Mouse (Mus musculus): ENCODE data around the gene Itprid2.
"Not testable (repeated sequence)": the region's sequence is repeated elsewhere in the genome, so short reads cannot be mapped to it uniquely, and the experiment has no call there.

The Itprid2 gene

GRCm38 (mm10) chr2:79634528-79635400 is at the start of gene Itprid2:
Gene Itprid2, plus strand, starts transcription at chr2:79635352.
- DNase-seq (ENCODE audit: low spot score in 2 of 2): peak; percentile 98 to 99

- no peak for DNase-seq (ENCODE audit: low spot score in 2 of 2)
These were observed 39.0 kb upstream of the Itprid2 start for GRCm38 (mm10) chr2:79596177-79596576.

DNA sequence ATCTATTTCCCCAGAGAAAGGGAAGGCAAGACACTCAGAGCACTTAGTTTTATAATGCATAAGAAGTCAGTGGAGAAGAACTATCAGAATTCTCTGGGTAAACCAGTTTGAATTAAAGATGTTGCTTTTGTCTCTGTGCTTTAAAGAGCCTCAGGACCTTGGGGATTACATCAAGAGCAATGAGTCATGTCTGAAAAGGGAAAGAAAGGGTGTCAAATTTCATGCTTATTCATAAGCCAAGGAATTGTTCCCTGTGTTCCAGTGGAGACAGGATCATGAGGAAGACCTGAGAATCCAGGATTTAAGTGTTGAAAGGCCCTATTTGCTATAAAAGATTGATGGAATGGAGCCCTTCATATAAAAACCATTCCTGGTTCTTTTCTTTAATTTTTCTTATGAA is 38.1 kb upstream of the Itprid2 start:
- no peak for DNase-seq (ENCODE audit: low spot score in 2 of 2)

DNA sequence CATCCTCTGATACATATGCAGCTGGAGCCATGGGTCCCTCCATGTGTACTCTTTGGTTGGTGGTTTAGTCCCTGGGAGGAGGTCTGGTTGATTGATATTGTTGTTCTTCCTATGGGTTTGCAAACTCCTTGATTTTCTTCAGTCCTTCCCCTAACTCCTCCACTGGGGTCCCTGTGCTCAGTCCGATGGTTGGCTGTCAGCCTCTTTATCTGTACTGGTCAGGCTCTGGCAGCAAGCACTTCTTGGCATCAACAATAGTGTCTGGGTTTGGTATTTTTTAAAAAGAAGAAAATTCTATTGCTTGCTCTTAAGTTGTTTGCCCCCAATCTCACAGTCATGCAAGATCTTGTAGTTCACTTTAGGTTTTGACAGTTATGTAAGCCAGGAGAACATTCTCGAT is 34.0 kb upstream of the Itprid2 start:
- DNase-seq (ENCODE audit: low spot score in 2 of 2): not testable (repeated sequence)

- no peak for DNase-seq (ENCODE audit: low spot score in 2 of 2)
These were observed 33.4 kb upstream of the Itprid2 start for GRCm38 (mm10) chr2:79601691-79602116.

DNA sequence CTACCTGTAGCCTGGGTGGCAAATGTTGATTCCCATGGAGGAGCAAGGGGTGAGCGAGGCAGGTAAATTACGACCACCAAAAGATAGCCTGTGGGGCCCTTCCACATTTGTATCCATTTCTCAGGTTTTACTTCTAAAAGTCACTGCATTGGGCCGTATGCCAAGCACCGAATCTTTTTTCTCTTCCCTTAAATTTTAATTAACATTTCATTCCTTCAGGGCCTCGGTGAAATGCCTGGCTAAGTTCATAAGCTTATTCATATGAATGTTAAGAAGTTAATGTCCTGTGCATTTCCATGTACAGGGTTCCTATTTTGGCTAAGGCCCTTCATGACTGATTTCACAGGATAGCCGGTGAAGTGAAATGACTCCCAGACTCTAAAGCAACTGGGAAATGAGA is 32.8 kb upstream of the Itprid2 start:
- DNase-seq (ENCODE audit: low spot score in 2 of 2): no peak

GRCm38 (mm10) chr2:79603363-79603762 is 31.8 kb upstream of the Itprid2 start:
- no peak for DNase-seq (ENCODE audit: low spot score in 2 of 2)

GRCm38 (mm10) chr2:79606033-79606432 is 29.1 kb upstream of the Itprid2 start:
- no peak for DNase-seq (ENCODE audit: low spot score in 2 of 2)

DNA sequence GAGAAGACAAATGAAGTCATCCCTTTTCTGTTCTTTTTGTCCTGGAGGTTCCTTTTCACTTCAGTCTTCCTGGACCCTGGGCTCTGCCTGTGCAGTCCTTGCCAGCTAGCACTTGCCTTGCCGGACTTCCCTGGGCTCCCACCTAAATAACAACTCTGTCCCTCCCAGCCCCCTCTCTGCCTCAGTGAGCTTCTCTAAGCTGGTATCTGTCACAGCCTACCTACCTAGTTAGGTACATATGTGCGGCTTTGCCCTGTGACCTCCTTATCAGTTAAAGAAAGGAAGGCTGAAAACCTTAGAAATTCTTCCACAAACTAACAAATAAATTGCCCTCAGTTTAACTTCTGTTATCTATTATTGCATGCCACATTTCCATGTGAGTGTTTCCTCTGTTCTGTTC is 28.0 kb upstream of the Itprid2 start:
- DNase-seq (ENCODE audit: low spot score in 2 of 2): no peak

- no peak for DNase-seq (ENCODE audit: low spot score in 2 of 2)
These were observed 26.7 kb upstream of the Itprid2 start for GRCm38 (mm10) chr2:79608301-79609074.

DNA sequence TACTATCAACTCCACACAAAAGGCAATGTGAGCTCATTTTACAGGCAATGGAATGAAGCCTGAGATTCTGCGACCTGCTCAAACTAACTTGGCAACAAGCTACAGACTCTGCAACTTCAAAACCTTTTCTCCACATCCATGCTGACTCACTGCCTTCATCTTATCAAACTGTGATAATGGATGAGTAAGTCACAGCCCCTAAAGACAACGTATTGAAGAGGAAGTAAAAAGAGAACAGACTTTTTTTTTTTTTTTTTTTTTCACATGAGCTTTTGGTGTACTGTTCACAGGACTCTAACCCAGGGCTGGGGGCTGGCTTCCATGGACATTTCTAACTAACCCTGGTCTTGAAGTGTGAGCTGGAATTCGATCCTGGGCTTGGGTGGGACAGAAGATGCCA is 24.3 kb upstream of the Itprid2 start:
- no peak for DNase-seq (ENCODE audit: low spot score in 2 of 2)

DNA sequence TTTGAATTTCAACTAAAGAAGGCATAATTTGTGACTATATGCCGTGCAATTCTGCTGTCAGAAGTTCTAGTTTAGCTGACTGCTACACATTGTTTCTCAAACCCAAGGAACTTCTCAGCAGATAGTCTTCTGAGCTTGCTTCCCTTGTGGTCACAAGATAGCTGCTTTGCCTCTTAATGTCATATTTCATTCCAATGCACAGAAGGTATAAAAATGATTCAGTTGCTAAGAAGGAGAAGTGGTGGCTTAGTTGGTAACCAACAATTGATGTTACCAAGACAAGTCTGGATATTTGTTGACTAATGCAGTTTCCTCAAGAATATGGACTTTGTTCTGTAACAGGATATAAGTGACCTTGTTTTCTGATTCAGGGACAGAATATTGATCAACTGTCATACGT is 17.0 kb upstream of the Itprid2 start:
- DNase-seq (ENCODE audit: low spot score in 2 of 2): no peak

DNA sequence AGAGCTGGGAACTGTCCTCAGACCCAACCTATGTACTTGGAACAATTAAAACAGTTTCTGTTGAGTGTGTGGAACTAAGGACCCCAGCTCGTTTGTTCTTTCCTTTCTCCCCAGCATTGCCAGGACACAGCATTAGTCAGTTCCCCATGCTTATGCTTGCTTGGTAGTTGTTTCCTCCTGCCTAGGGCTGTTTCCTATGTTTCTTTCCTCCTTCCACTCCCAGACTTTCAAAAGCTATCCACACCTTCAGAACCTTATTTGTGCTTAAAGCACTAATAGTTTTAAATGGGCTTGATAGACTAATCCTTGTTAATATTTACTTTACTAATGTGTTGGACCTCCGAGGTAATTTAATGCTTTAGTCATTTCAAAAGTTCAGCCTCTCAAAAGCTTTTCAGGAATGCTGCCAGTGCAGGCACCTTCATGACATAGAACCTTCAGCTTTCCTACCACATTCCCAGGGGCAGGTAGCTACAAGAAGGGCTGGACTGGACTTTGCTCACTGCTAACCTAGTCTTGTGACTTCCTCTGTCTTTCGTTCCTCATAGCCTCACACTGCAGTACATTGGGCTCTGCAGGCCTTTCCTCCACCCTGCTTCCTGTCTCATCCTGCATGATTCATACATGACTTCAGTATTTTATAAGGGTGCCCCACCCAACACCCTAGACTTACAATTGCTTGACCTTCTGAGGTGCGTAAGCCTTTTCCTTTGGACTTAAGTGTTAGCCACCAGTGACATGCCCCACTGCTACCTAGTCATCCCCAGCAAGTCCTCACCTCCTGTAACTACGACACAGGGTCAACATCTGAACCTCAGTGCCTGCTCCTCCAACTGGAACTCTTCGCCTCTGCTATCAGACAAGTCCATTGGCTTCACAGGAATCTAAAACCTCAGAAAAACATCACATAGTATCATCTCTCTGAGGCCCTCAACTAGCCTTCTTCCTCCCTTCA is 16.3 kb upstream of the Itprid2 start:
- no peak for DNase-seq (ENCODE audit: low spot score in 2 of 2)

- DNase-seq (ENCODE audit: low spot score in 2 of 2): no peak
These were observed 11.9 kb upstream of the Itprid2 start for GRCm38 (mm10) chr2:79623256-79623655.

DNA sequence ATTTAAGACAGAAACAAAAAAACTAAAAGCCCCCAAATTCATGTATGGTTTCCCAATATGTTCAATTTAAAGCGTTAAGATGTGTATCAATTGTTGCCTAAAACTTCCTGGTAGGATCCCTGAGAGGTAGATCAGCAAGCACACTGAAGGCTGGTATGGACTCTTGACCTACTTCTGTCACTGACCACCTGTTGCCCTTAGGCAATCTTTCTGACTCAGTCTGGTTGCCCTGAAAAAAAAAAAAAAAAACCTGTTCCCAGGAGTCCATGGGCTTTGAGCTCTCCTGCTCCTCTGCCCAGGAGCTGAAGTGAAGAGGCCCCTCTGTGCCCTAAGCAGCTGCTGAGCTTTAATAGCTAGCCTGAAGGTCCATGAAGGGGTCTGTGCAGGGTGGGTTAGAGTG is 7.5 kb upstream of the Itprid2 start:
- no peak for DNase-seq (ENCODE audit: low spot score in 2 of 2)

GRCm38 (mm10) chr2:79630231-79630630 is 4.9 kb upstream of the Itprid2 start:
- DNase-seq (ENCODE audit: low spot score in 2 of 2): no peak

- DNase-seq (ENCODE audit: low spot score in 2 of 2): peak; percentile 22 to 58
These were observed 507 bp downstream of the Itprid2 start for GRCm38 (mm10) chr2:79635426-79636291.

DNA sequence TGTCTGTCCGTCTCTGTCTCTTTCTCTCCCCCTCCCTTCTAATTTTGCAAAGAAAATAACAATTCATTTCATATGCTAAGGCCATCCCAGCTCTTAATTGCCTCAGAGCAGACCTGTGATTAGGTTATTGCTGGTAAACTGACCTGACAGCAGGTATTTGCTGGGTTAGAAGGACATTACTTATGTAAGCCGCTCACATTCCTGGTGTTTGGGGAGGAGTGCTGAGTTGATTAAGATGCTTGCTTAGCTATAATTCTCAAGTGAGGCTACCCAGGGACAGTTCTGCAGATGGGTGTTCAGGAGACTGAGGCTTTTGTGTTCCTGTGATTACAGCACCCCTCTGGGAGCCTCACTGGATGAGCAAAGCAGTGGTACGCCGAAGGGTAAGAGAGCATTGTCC is 3.8 kb downstream of the Itprid2 start:
- no peak for DNase-seq (ENCODE audit: low spot score in 2 of 2)

- peak; percentile 35 to 63 for DNase-seq (ENCODE audit: low spot score in 2 of 2)
These were observed 11.1 kb downstream of the Itprid2 start for GRCm38 (mm10) chr2:79646237-79646688.

DNA sequence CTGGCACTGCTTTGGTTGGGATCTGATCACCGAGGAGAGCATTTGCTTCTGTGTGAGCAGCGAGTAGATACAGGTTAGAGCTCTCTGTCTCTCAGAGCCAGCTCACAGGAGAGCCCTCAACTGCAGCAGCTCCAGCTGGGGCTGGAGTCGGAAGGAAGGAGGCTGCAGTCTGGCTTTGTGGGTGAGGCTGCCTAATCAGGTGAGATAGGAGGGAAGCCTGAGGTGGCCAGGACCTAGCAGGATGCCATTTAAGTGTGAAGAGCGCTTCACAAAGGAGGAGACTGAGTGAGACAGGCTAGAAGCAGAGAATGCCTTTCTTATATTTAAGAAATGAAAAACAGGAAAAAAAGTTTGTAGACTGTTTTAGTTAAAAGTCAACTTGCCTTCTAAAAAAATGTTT is 11.9 kb downstream of the Itprid2 start:
- no peak for DNase-seq (ENCODE audit: low spot score in 2 of 2)

GRCm38 (mm10) chr2:79647728-79648127 is 12.6 kb downstream of the Itprid2 start:
- DNase-seq (ENCODE audit: low spot score in 2 of 2): no peak
